Mouse (Mus musculus): ENCODE measurements around the gene Tmem204. TPM values are rescaled to one million over a fixed set of nuclear protein-coding genes. Genes with fewer than 3 reads are reported as not detected.
"Not testable (repeated sequence)": the region's sequence is repeated elsewhere in the genome, so short reads cannot be mapped to it uniquely, and the experiment has no call there.

Gene Tmem204
- polyA plus RNA-seq (2015; fragmentation: Nextera tagmentation; extraction: Ambion mirVana), result 23.5 and 23.7 TPM in 2 replicates

- H3K27ac ChIP-seq, result peak within 1 kb of the TSS; percentile 97
- no peaks in the 10 kb centered on the region for H3K9me3 ChIP-seq
- H3K4me2 ChIP-seq, result peak within 1 kb of the TSS; percentile 24
- WGBS, result 25% methylated on average over 7 of the region's 7 CpGs
- no peaks in the 10 kb centered on the region for H3K36me3 ChIP-seq
- peaks cover 44% of the 10 kb centered on the region for H3K4me1 ChIP-seq
- no peak within 1 kb of the TSS for H3K4me3 ChIP-seq (replicated peaks)
- H3K27me3 ChIP-seq (replicated peaks), result no peaks in the 10 kb centered on the region
- ATAC-seq (ENCODE audit: insufficient read depth, low FRiP score, low read depth), result peak; percentile 76
- no peak within 1 kb of the TSS for H3K9ac ChIP-seq
Observed at GRCm38 (mm10) chr17:25083444-25083931, at the start of gene Tmem204. Gene Tmem204, minus strand, starts transcription at chr17:25083591.

GRCm38 (mm10) chr17:25130060-25130459 is 46.7 kb upstream of the Tmem204 start:
- no peak overlapping the region for H3K9ac ChIP-seq
- no peaks in the 10 kb centered on the region for H3K36me3 ChIP-seq
- no peak for ATAC-seq (ENCODE audit: insufficient read depth, low FRiP score, low read depth)
- no peak overlapping the region for H3K27ac ChIP-seq
- no peak overlapping the region for H3K4me2 ChIP-seq
- peaks cover 11% of the 10 kb centered on the region for H3K4me1 ChIP-seq
- no peaks in the 10 kb centered on the region for H3K27me3 ChIP-seq (replicated peaks)
- WGBS, result 77% methylated on average over 1 of the region's 1 CpGs
- H3K9me3 ChIP-seq, result no peaks in the 10 kb centered on the region
- no peak overlapping the region for H3K4me3 ChIP-seq (replicated peaks)

- H3K4me2 ChIP-seq, result no peak overlapping the region
Observed at GRCm38 (mm10) chr17:25127681-25128080, 44.3 kb upstream of the Tmem204 start.

GRCm38 (mm10) chr17:25127079-25127478 is 43.7 kb upstream of the Tmem204 start:
- ATAC-seq (ENCODE audit: insufficient read depth, low FRiP score, low read depth), result peak; percentile 59; the same call in 1 of the 2 replicates
- 37% methylated on average over 8 of the region's 8 CpGs for WGBS
- Histone ChIP-seq H3K36me3 (no peaks in the 10 kb centered on the region), H3K27me3 (replicated peaks) (no peaks in the 10 kb centered on the region), H3K4me3 (replicated peaks) (no peak overlapping the region), H3K27ac (no peak overlapping the region), H3K4me1 (0 out of 2 replicates have a peak, but pooled peaks cover 3% of the 10 kb centered on the region), H3K9ac (no peak overlapping the region), H3K4me2 (no peak overlapping the region), H3K9me3 (no peaks in the 10 kb centered on the region)

More at GRCm38 (mm10) chr17:25127681-25128080, 44.3 kb upstream of the Tmem204 start:
- 0 out of 2 replicates have a peak, but pooled peaks cover 3% of the 10 kb centered on the region for H3K4me1 ChIP-seq
- no peaks in the 10 kb centered on the region for H3K27me3 ChIP-seq (replicated peaks)
- H3K27ac ChIP-seq, result no peak overlapping the region
- H3K9ac ChIP-seq, result no peak overlapping the region
- H3K36me3 ChIP-seq, result no peaks in the 10 kb centered on the region
- H3K4me3 ChIP-seq (replicated peaks), result no peak overlapping the region
- ATAC-seq (ENCODE audit: insufficient read depth, low FRiP score, low read depth), result no peak
- no peaks in the 10 kb centered on the region for H3K9me3 ChIP-seq
- WGBS, result 57% methylated on average over 9 of the region's 9 CpGs

GRCm38 (mm10) chr17:25125442-25126060 is 42.2 kb upstream of the Tmem204 start:
- not testable (repeated sequence) for H3K27me3 ChIP-seq (replicated peaks); H3K9ac ChIP-seq; H3K27ac ChIP-seq; H3K4me1 ChIP-seq; H3K9me3 ChIP-seq; H3K4me3 ChIP-seq (replicated peaks); ATAC-seq (ENCODE audit: insufficient read depth, low FRiP score, low read depth); H3K4me2 ChIP-seq; H3K36me3 ChIP-seq
- WGBS, result 72% methylated on average over 3 of the region's 3 CpGs

GRCm38 (mm10) chr17:25123979-25124378 is 40.6 kb upstream of the Tmem204 start:
- H3K9me3 ChIP-seq, result no peaks in the 10 kb centered on the region
- H3K4me3 ChIP-seq (replicated peaks), result no peak overlapping the region
- H3K27me3 ChIP-seq (replicated peaks), result 0 out of 2 replicates have a peak, but pooled peaks cover 3% of the 10 kb centered on the region
- H3K4me1 ChIP-seq, result 0 out of 2 replicates have a peak, but pooled peaks cover 3% of the 10 kb centered on the region
- 28% methylated on average over 7 of the region's 7 CpGs for WGBS
- no peak overlapping the region for H3K27ac ChIP-seq
- no peak overlapping the region for H3K4me2 ChIP-seq
- no peak for ATAC-seq (ENCODE audit: insufficient read depth, low FRiP score, low read depth)
- no peak overlapping the region for H3K9ac ChIP-seq
- no peaks in the 10 kb centered on the region for H3K36me3 ChIP-seq

GRCm38 (mm10) chr17:25120406-25120805 is 37.0 kb upstream of the Tmem204 start, which contains the start of gene Ptx4:
Gene Ptx4, plus strand, starts transcription at chr17:25120760.
- 0 out of 2 replicates have a peak, but pooled peaks cover 3% of the 10 kb centered on the region for H3K27me3 ChIP-seq (replicated peaks)
- H3K4me2 ChIP-seq, result no peak within 1 kb of the TSS
- ATAC-seq (ENCODE audit: insufficient read depth, low FRiP score, low read depth), result no peak
- no peak within 1 kb of the TSS for H3K9ac ChIP-seq
- H3K9me3 ChIP-seq, result no peaks in the 10 kb centered on the region
- 0 out of 2 replicates have a peak, but pooled peaks cover 4% of the 10 kb centered on the region for H3K4me1 ChIP-seq
- H3K27ac ChIP-seq, result no peak within 1 kb of the TSS
- H3K4me3 ChIP-seq (replicated peaks), result no peak within 1 kb of the TSS
- H3K36me3 ChIP-seq, result no peaks in the 10 kb centered on the region
- WGBS, result 29% methylated on average over 3 of the region's 3 CpGs

GRCm38 (mm10) chr17:25117263-25117662 is 33.9 kb upstream of the Tmem204 start:
- H3K27me3 ChIP-seq (replicated peaks), result 0 out of 2 replicates have a peak, but pooled peaks cover 3% of the 10 kb centered on the region
- no peak overlapping the region for H3K4me3 ChIP-seq (replicated peaks)
- WGBS, result 32% methylated on average over 4 of the region's 4 CpGs
- no peak overlapping the region for H3K27ac ChIP-seq
- no peaks in the 10 kb centered on the region for H3K9me3 ChIP-seq
- H3K9ac ChIP-seq, result no peak overlapping the region
- H3K4me1 ChIP-seq, result peaks cover 11% of the 10 kb centered on the region; the same call in 1 of the 2 replicates
- no peak for ATAC-seq (ENCODE audit: insufficient read depth, low FRiP score, low read depth)
- no peak overlapping the region for H3K4me2 ChIP-seq
- H3K36me3 ChIP-seq, result 0 out of 2 replicates have a peak, but pooled peaks cover 4% of the 10 kb centered on the region

- Histone ChIP-seq H3K27ac (peak within 1 kb of the TSS; percentile 95), H3K27me3 (replicated peaks) (0 out of 2 replicates have a peak, but pooled peaks cover 2% of the 10 kb centered on the region), H3K9me3 (no peaks in the 10 kb centered on the region), H3K36me3 (0 out of 2 replicates have a peak, but pooled peaks cover 4% of the 10 kb centered on the region), H3K4me2 (peak within 1 kb of the TSS; percentile 97), H3K9ac (peak within 1 kb of the TSS; percentile 42), H3K4me1 (peaks cover 11% of the 10 kb centered on the region; the same call in 1 of the 2 replicates), H3K4me3 (replicated peaks) (peak within 1 kb of the TSS; percentile 64)
- peak; percentile 88 for ATAC-seq (ENCODE audit: insufficient read depth, low FRiP score, low read depth)
- WGBS, result 6% methylated on average over 40 of the region's 40 CpGs
Observed at GRCm38 (mm10) chr17:25115664-25116432, 32.5 kb upstream of the Tmem204 start, which contains the start of gene Telo2. Gene Telo2, minus strand, starts transcription at chr17:25115967.

- H3K36me3 ChIP-seq, result 0 out of 2 replicates have a peak, but pooled peaks cover 4% of the 10 kb centered on the region
- peak overlapping the region; percentile 42 for H3K9ac ChIP-seq
- peaks cover 11% of the 10 kb centered on the region; the same call in 1 of the 2 replicates for H3K4me1 ChIP-seq
- peak overlapping the region; percentile 64 for H3K4me3 ChIP-seq (replicated peaks)
- no peaks in the 10 kb centered on the region for H3K27me3 ChIP-seq (replicated peaks)
- H3K27ac ChIP-seq, result peak overlapping the region; percentile 95
- H3K9me3 ChIP-seq, result no peaks in the 10 kb centered on the region
- WGBS, result 9% methylated on average over 23 of the region's 23 CpGs
- peak; percentile 61 for ATAC-seq (ENCODE audit: insufficient read depth, low FRiP score, low read depth)
- H3K4me2 ChIP-seq, result peak overlapping the region; percentile 97
Observed at GRCm38 (mm10) chr17:25114908-25115645, 31.7 kb upstream of the Tmem204 start.

GRCm38 (mm10) chr17:25112423-25112810 is 29.0 kb upstream of the Tmem204 start:
- no peak overlapping the region for H3K4me3 ChIP-seq (replicated peaks)
- WGBS, result 83% methylated on average over 3 of the region's 3 CpGs
- H3K36me3 ChIP-seq, result peaks cover 20% of the 10 kb centered on the region
- H3K9me3 ChIP-seq, result no peaks in the 10 kb centered on the region
- H3K4me2 ChIP-seq, result no peak overlapping the region
- H3K9ac ChIP-seq, result no peak overlapping the region
- H3K27me3 ChIP-seq (replicated peaks), result no peaks in the 10 kb centered on the region
- H3K27ac ChIP-seq, result no peak overlapping the region
- peaks cover 11% of the 10 kb centered on the region; the same call in 1 of the 2 replicates for H3K4me1 ChIP-seq
- ATAC-seq (ENCODE audit: insufficient read depth, low FRiP score, low read depth), result no peak

Measured in stomach, embryonic 15.5 days (tissue).